Mouse (Mus musculus) bone marrow macrophage, adult 2 months (primary cell): ENCODE measurements at regions not wholly inside any gene's neighbourhood (a gene's known extent, or its start where the extent isn't known, plus 50 kb on each side); places are given as distances from the start of the nearest gene placed in this dataset.

Experiments used
- CTCF ChIP-seq: IDR thresholded peaks from 2 replicates; pipeline ENCODE4 v1.5.1; 2012; ENCODE audit warnings: low read depth, mild to moderate bottlenecking, low read length, moderate library complexity
- POLR2A ChIP-seq: IDR thresholded peaks from 2 replicates; pipeline ENCODE4 v1.6.1; 2012; ENCODE audit warnings: mild to moderate bottlenecking, low read depth, low read length, borderline replicate concordance

GRCm38 (mm10) chr9:61690786-61691185 lies 223.6 kb downstream of the Rplp1 start:
- TF ChIP-seq POLR2A, result no peak
- no peak for TF ChIP-seq CTCF
